Mouse (Mus musculus): ENCODE data around the gene Magi2. TPM values are rescaled to one million over a fixed set of nuclear protein-coding genes. Genes with fewer than 3 reads are reported as not detected.

The Magi2 gene
- total RNA-seq, 2 experiments from 2014 or later: 92.3 to 96.4 TPM

DNA sequence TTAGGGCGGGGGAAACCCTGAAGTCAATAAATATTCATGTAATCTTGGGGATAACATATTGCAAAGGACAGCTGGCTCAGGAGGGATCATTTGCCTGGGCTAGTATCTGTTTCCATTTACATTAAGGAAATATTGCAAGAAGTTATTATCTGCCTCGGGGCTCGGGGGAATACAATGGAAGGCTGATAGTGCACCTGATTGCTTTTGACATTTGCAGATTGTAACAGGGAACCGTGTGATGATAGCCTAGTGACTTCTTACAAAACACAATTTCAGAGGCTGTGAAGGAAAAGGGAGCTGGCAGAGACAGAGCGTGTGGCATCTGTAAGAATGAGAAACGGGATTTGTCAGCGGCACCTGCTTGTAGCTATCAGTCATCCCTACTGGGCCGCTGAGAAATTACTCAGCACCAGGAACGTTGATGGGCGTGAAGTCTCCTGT is 1356.2 kb downstream of the Magi2 start:
- no peak for DNase-seq (ENCODE audit: low spot score in 2 of 2)

DNA sequence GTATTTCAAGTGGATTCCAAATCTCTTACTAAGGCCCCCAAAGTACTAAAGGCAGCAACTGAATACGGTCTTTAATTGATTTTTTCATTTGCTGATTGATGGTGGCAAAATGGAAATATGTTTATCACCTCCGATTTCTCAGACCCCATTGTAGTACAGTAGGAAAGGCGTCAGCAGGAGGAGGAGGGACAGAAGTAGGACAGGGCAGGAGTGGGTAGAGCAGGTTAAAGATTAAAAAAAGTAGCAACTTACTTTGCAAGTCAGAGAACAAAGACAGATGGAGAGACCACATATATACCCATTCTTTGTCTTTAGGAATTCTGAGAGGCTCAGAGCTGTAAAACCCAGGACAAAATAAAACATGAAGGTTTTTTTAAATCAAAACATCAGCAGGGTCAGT is 1356.8 kb downstream of the Magi2 start:
- no peak for DNase-seq (ENCODE audit: low spot score in 2 of 2)

DNA sequence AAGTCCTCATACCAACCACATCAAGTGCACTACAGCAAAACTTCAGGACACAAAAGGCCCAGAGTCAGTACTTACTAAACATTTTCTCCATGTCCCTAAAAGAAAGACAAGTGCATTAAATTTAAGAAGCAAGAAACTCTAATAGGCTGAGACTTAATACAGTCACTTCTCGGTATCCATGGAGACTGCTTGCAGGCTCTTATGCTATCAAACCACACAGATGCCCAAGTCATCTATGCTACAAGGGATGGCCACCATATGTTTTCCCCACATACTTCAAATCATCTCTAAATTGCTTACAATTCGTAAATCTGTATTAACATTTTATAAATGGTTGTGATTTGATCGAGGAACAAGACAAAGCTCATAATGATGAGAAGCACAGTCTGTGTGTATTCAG is 1357.9 kb downstream of the Magi2 start:
- no peak for DNase-seq (ENCODE audit: low spot score in 2 of 2)

DNA sequence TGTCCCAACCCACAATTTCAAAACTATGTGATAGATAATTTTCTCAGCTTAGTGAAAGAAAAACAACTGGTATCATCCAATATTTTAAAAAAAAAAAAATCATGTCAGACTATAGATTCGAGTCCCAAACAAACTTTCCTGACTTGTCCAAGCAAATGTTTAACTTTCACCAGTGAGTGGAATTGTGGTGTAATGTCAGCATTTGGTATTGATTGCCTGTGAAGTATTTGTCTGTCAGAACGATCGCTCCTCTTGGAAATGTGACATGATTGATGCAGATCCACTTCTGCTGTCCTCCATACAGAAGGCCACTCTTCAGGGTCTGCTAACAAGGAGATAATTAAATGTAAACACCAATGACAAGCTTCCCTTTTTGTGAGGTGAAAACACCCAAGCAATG is 1362.9 kb downstream of the Magi2 start:
- no peak for DNase-seq (ENCODE audit: low spot score in 2 of 2)

DNA sequence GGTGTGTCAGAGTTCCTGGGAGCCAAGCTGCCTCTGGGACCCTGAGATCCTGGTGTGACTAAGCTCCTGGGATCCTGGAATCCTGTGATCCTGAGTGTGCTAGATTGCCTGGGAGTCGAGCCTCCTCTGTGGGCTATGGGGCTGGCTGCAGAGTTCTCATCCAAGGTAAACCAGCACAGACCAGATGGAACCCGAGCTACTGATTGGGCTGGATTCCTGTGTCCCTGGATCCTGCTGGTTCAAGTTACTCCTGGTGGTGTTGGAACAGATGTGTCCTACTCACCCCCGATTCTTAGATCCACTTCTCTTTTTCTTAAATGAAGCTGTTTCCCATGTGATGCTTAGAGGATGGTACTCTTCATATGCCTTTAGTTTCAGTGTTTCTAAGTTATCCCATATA is 1371.4 kb downstream of the Magi2 start:
- DNase-seq (ENCODE audit: low spot score in 2 of 2): peak in 1 of 2 experiments; percentile 4

DNA sequence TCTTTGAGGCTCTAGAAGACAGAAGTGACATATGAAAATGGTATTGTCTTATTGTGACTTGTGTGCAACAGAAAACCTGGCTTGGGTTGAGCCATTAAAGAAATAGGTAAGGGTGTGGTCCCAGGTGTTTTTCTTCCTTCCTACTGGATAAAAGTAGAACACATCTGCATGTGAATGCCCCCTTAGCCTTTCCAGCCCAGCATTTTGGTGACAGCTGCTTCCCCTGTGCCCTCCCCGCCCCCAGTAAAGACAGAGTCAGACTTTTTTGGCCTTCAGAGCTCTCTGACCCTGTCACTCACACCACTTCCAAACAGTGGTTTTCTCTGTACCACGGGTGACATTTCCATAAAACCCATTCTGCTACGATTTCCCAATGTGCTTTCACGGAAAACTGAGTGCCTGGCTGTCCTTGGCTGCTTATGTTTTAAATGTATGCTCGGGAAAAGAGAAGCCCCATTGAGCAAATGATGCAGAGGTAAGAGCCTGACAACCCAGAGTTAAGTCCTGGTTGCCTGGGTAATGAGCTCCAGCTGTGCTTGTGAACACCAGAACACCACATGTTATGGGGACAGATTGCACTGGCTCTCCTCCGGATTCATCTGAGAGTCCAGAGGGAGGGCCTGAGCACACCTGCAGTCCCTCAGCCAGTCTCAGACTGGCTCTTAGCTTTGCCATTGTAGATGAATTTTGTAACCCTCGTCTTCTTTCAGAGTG is 1377.1 kb downstream of the Magi2 start:
- DNase-seq (ENCODE audit: low spot score in 2 of 2): no peak

DNA sequence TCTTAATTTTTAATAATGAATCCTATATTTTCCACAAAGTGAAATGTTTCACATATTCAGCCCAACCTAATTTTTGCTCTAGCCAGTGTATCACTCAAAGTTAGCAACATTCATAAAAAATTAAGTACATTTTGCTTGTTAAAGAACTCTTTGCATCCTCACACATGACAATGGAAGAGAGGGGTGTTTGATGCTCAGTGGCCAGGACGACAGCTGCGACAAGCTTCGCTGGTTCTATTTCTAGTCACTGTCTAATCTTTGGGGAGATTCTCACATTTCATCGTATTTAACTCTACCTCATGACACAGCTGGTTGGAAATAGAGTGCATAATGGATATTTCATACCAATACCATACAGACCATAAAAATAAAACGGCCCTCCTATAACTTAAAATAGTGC is 1379.7 kb downstream of the Magi2 start:
- DNase-seq (ENCODE audit: low spot score in 2 of 2): no peak

DNA sequence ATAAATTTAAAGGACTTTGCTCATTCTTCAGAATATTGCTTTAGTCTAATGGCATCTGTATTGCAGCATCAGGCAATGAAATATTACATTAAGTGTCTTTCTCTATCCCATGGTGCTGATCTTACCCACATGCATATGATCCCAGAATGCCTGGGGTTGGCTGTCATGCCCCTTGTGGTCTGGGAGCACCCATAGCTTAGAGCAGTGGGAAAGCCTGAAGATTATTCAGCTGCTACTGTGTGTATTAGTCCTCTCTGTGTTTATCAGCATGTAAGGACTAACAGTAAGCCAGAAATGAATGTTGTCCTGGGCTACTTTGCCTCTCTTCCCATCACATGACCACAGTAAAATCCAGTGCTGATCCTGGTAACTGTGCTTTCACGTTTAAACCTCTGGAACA is 1380.7 kb downstream of the Magi2 start:
- no peak for DNase-seq (ENCODE audit: low spot score in 2 of 2)

DNA sequence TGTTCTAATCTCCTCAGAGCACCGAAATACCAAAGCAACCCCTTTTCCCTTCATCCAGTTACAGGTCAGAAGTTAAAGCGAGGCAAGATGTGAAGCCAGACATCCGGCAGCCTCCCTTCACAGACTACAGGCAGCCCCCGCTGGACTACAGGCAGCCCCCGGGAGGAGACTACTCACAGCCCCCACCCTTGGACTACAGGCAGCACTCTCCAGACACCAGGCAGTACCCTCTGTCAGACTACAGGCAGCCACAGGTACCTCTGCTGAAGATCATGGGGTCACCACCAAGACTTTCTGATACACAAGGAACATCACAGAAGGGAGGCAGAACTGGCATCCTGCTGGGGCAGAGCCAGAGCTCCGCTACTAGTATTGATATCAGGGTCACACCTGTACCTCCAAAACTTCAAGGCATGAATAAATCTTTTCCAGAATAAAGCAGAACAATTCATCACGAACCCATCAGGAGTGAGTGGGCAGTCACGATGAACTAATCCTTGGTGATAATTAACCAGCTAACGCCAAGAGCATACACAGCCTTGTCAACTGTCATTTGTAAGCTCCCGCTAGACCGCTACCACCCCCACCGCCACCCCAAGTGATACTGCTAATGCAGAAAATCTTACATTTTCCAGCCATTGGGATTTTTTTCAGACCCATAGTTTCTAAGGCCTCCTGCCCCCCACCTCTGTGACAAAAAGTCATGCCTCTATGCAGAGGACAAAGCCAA is 1382.5 kb downstream of the Magi2 start:
- no peak for DNase-seq (ENCODE audit: low spot score in 2 of 2)

DNA sequence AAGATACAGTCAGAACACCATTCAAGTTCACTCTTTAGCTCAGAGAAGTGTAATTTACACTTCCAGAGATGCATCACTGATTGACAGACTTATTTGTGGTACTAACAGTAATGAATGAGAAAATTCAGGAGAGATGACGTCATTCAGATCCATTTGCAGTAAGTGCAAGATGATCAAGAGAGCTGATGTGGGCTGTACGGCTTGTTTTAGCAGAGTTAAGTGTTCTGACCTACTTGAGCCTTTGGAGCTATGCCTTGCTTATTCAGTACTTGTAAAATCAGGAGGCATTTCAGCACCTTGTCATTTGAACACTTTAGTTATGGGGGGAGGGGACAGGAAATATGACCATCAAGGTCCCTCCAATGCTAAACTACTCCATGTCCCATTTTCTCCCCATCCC is 1383.8 kb downstream of the Magi2 start:
- no peak for DNase-seq (ENCODE audit: low spot score in 2 of 2)

DNA sequence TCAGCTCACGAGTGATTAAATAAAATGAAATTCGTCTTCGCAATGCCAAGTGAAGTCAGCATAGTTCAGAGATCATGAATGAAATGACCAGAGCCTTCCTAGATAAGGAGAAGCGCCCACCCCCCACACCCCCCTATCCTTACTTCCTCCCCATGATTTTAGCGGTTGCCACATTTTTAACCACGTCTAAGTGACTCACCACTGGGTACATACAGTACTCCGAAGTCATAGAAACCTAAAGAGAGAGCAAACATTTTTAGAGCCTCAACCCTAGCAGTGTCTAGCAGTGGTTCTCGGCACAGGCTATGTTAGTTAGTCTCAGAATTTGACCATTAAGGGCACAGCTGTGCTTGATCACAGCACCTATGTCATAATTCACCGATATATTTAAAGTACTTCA is 1385.8 kb downstream of the Magi2 start:
- no peak for DNase-seq (ENCODE audit: low spot score in 2 of 2)

DNA sequence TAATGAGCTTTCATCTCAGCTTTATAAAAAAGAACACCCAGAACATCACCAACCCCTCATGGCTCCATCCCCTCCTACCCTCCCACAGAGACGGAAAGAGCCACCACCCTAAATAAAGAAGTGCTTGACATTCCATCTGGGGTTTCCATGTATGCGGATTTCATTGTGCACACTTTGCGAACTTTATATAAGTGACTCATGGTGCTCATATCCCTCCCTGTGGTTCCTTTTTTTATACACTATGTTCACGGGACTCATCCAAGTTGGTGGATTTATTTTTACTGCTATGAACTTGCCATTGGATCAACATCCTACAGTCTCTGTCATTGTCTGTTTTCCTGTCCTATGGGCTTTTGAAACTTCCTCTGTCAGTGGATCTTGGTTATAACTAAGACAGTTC is 1388.1 kb downstream of the Magi2 start:
- no peak for DNase-seq (ENCODE audit: low spot score in 2 of 2)

DNA sequence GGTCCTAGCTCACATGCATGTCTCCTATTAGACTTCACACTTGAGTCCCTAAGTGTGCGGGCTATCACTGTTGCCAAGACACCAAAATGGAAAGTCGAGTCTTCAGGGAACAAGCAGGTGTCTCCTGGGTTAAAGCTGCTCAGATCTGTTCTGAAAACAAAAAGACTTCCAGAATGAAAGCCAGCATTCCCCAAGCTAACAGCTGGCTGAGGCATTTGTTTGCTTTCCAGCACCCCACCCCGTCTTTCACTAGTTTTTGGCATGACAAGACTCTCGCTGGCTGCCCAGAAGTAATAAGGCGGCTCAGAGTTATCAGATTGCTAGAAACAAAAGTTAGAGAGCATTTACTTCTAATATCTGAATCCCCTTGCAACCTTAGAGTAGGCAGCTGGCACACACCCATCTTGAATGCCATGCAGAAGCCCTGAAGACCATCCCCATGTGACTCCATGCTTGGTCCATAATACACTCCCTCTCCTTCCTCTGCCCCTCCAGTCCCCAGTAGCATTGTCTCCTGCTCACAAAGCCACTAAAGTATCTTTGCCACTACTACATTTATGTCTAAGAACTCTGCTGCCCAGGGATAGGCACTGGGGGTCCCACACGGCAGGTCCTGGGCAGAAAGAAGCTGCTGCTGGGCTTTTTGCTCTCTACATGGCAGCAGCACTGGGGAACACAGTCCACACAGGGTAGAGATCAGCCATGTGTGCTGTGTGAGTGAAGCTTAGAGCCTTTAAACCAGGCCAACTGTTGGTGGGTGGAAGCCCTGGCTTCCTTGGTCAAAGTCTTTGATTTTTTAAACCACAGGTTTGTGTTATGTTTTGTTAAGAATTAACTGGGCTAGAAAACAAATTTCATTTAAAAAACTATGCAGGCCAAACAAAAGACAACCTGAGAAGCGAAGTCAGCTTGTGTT is 1394.0 kb downstream of the Magi2 start:
- no peak for DNase-seq (ENCODE audit: low spot score in 2 of 2)

DNA sequence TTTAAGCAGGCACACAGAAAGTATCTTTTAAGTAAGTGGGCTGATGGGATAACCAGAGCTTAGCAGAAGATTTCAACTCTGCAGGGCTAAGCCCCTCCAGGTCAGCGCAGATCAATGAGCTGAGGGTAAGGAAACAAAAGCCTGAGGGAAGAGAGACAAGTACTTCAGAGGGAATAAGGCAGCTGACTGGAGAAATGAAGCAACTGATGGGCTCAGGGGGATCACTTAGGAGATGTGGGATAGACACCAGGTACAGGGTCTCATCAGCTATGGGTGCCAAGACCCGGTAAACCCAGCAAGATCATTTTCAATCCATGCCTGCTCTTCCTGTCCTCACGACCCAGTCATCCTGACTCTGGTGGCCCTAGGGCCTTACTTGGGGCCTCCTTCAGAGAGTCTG is 1395.6 kb downstream of the Magi2 start:
- DNase-seq (ENCODE audit: low spot score in 2 of 2): no peak

DNA sequence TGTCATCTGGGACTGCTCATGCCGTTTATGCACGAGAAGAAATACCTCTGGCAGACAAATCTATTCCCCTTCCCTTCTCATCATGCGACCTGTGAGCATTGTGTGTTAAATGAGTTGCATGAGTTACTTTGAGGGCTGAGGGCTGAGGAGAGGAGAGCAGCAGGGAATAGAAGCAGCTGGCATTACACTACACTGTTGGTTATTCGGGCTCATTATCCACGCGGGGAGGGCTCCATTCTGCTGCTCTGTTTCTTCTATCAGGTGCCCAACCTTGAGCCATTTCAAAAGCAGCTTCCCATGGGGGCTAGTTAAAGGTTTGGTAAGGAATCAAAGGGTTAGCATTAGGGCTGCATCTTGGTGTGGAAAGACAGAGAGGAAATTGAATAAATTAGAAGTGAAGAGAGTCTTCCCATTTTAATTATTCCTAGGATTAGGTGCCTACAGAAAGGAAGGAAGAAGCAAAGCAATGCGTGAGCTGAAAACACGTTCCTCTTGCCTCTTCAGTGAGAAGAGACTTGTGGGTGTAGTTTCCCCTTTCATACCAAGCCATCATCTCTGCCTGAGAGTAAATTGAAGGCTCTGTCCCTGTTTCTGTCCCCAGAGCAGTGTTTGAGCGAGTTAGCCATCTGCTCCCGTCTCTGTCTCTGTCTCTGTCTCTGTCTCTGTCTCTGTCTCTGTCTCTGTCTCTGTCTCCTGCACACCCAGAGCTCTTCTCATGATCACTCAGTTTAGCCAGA is 1396.2 kb downstream of the Magi2 start:
- no peak for DNase-seq (ENCODE audit: low spot score in 2 of 2)

DNA sequence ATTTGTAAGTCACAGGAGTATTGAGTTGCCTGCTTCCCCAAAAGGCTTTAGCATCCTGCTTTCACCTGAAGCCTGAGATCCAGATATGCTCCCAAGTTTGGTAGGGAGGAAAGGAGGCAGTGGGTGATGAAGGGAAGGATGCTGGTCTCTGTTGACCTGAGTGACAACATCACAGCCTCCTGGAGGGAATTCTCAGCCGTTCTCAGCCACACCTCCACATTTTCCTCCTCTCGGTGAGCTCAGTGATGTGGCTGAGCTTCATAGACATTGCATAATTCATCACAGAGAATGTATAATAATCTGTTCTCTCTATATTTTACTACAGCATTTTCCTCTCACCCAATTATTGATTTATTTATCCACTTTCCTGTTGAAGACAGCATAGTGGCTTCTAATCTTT is 1398.3 kb downstream of the Magi2 start:
- no peak for DNase-seq (ENCODE audit: low spot score in 2 of 2)

DNA sequence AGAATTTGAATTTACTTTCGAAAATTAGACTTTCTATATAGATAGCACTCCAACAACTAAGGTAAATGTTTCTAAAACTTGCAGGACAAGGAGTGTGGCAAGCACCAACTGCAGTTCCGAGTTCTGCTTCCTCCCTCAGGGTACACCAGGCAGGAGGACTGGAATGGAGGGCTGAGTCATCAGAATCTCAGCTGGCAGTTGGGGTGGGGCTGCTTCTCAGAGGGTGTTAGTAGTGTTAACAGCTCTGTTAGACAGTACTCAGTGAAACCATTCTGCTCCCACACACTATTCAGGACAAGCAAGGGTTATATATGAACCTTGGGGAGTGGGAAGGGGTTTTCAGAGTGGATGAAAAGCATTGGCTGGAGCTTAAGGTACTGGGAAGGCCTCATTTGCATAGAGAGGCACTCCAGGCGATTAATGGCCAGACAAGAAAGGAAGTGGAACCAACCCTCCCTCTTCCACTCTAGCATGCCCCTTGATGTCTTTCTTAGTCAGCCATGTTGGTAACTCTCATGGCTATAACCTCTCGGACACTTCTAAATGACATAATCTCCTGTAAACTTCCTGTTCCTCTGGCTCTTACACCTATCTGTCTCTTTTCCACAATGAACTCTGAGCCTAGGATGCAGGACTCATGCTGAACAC is 1402.2 kb downstream of the Magi2 start:
- DNase-seq (ENCODE audit: low spot score in 2 of 2): no peak

DNA sequence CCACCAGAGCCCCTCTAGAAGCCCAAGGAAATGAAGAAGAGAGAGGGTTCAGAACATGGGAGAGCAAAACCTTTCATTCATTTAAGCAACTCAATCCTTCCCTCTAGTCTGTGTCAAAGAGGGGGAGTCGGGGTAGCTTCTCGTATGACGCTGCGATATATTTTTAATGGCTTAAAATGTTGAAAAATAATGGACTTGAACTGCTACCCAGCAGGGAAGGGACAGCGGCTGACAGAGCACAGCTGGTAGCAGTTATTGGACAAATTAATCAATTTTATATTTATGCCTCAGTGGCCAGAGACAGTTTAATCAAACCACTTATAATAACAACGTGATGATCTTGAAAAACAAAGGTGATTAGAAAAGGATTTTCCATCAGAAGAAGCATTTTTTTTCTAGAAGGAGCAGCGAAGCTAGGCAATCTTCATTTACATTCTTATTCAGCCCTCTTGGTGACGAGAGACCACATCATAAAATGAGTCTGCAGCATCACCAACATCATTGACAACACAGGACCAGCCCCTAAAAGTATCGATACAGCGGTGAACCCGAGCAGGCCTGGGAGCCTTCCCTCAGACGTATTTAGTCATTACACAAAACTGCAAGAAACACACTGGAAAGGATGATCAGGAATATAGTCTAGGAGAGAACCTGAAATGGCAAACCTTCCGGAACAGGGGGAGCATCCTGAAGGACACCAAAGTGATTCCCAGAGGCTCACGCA is 1407.4 kb downstream of the Magi2 start:
- DNase-seq (ENCODE audit: low spot score in 2 of 2): no peak

DNA sequence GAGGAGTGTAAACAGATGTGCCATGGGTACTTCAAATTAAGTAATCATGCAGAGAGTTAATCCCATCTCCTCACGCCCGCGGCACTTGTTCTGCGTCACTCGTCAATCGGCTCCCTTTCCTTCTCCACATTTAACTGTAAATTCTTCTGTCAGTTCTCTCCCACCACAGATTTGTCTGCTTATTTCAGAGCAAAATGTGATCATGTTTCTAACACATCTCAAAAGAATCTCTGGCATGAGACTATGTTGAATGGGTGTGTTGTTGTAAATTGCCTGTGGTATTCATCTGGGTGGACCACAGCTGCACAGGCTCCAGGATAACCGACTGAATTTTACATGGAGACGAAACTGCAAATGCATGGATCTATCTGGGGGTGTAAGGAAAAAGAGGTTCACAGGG is 1408.0 kb downstream of the Magi2 start:
- no peak for DNase-seq (ENCODE audit: low spot score in 2 of 2)

All from layer of hippocampus, postnatal 10 days (tissue).